Mouse (Mus musculus): ENCODE results near the gene Lingo3. TPM values are rescaled to one million over a fixed set of nuclear protein-coding genes. Genes with fewer than 3 reads are reported as not detected.
"Not testable (repeated sequence)": the region's sequence is repeated elsewhere in the genome, so short reads cannot be mapped to it uniquely, and the experiment has no call there.

The Lingo3 gene
- polyA plus RNA-seq, 1 experiment from 2014 or later = 1.6 TPM

GRCm38 (mm10) chr10:80841685-80842084 lies 2.2 kb downstream of the Lingo3 start:
- no peak overlapping the region for H3K4me3 ChIP-seq
- WGBS = 73% methylated on average over 2 of the region's 2 CpGs
- no peak for DNase-seq (ENCODE audit: low spot score)
- peaks cover 41% of the 10 kb centered on the region for H3K4me1 ChIP-seq
- H3K9me3 ChIP-seq = no peaks in the 10 kb centered on the region
- peaks cover 80% of the 10 kb centered on the region for H3K27me3 ChIP-seq (replicated peaks; ENCODE audit: low read depth, poor library complexity, severe bottlenecking)
- H3K27ac ChIP-seq (replicated peaks) = no peak overlapping the region
- no peaks in the 10 kb centered on the region for H3K36me3 ChIP-seq (replicated peaks)

- H3K27ac ChIP-seq (replicated peaks) = no peak overlapping the region
- peaks cover 11% of the 10 kb centered on the region for H3K9me3 ChIP-seq
- no peak for DNase-seq (ENCODE audit: low spot score)
- H3K4me3 ChIP-seq = no peak overlapping the region
- H3K27me3 ChIP-seq (replicated peaks; ENCODE audit: low read depth, poor library complexity, severe bottlenecking) = peaks cover 82% of the 10 kb centered on the region
- peaks cover 55% of the 10 kb centered on the region for H3K4me1 ChIP-seq
- 0 out of 2 replicates have a peak, but pooled peaks cover 3% of the 10 kb centered on the region for H3K36me3 ChIP-seq (replicated peaks)
- 70% methylated on average over 6 of the region's 6 CpGs for WGBS
These were observed 4.0 kb downstream of the Lingo3 start for GRCm38 (mm10) chr10:80839848-80840247.

- Histone ChIP-seq H3K9me3 (peaks cover 20% of the 10 kb centered on the region), H3K36me3 (replicated peaks) (0 out of 2 replicates have a peak, but pooled peaks cover 10% of the 10 kb centered on the region), H3K4me3 (0 out of 2 replicates have a peak overlapping the region, but pooled peaks have one; percentile 14), H3K4me1 (peaks cover 52% of the 10 kb centered on the region), H3K27ac (replicated peaks) (no peak overlapping the region), H3K27me3 (replicated peaks; ENCODE audit: low read depth, poor library complexity, severe bottlenecking) (peaks cover 82% of the 10 kb centered on the region)
- DNase-seq (ENCODE audit: low spot score) = no peak
- WGBS = 58% methylated on average over 2 of the region's 2 CpGs
These were observed 5.4 kb downstream of the Lingo3 start for GRCm38 (mm10) chr10:80838346-80838912.

GRCm38 (mm10) chr10:80837827-80838226 lies 6.0 kb downstream of the Lingo3 start:
- Histone ChIP-seq H3K9me3 (peaks cover 20% of the 10 kb centered on the region), H3K36me3 (replicated peaks) (0 out of 2 replicates have a peak, but pooled peaks cover 10% of the 10 kb centered on the region), H3K4me3 (0 out of 2 replicates have a peak overlapping the region, but pooled peaks have one; percentile 14), H3K27ac (replicated peaks) (no peak overlapping the region), H3K4me1 (peaks cover 54% of the 10 kb centered on the region), H3K27me3 (replicated peaks; ENCODE audit: low read depth, poor library complexity, severe bottlenecking) (peaks cover 82% of the 10 kb centered on the region)
- DNase-seq (ENCODE audit: low spot score) = no peak
- 10% methylated on average over 2 of the region's 2 CpGs for WGBS

GRCm38 (mm10) chr10:80836949-80837379 lies 6.9 kb downstream of the Lingo3 start:
- DNase-seq (ENCODE audit: low spot score) = no peak
- 49% methylated on average over 7 of the region's 7 CpGs for WGBS
- Histone ChIP-seq H3K4me3 (peak overlapping the region; percentile 6; the same call in 1 of the 2 replicates), H3K36me3 (replicated peaks) (0 out of 2 replicates have a peak, but pooled peaks cover 10% of the 10 kb centered on the region), H3K27ac (replicated peaks) (no peak overlapping the region), H3K9me3 (peaks cover 20% of the 10 kb centered on the region), H3K27me3 (replicated peaks; ENCODE audit: low read depth, poor library complexity, severe bottlenecking) (peaks cover 80% of the 10 kb centered on the region), H3K4me1 (peaks cover 61% of the 10 kb centered on the region)

GRCm38 (mm10) chr10:80835617-80836016 lies 8.2 kb downstream of the Lingo3 start:
- peak; percentile 38 for DNase-seq (ENCODE audit: low spot score)
- no peak overlapping the region for H3K27ac ChIP-seq (replicated peaks)
- WGBS = 57% methylated on average over 30 of the region's 30 CpGs
- H3K27me3 ChIP-seq (replicated peaks; ENCODE audit: low read depth, poor library complexity, severe bottlenecking) = peaks cover 67% of the 10 kb centered on the region
- peaks cover 20% of the 10 kb centered on the region for H3K9me3 ChIP-seq
- H3K36me3 ChIP-seq (replicated peaks) = 0 out of 2 replicates have a peak, but pooled peaks cover 10% of the 10 kb centered on the region
- peak overlapping the region; percentile 29 for H3K4me3 ChIP-seq
- peaks cover 64% of the 10 kb centered on the region for H3K4me1 ChIP-seq

GRCm38 (mm10) chr10:80832818-80833217 lies 11.0 kb downstream of the Lingo3 start:
- Histone ChIP-seq H3K9me3 (peaks cover 20% of the 10 kb centered on the region), H3K27ac (replicated peaks) (no peak overlapping the region), H3K4me3 (0 out of 2 replicates have a peak overlapping the region, but pooled peaks have one; percentile 8), H3K36me3 (replicated peaks) (peaks cover 36% of the 10 kb centered on the region), H3K4me1 (peaks cover 83% of the 10 kb centered on the region), H3K27me3 (replicated peaks; ENCODE audit: low read depth, poor library complexity, severe bottlenecking) (peaks cover 56% of the 10 kb centered on the region)
- DNase-seq (ENCODE audit: low spot score) = no peak
- WGBS = 64% methylated on average over 7 of the region's 7 CpGs

GRCm38 (mm10) chr10:80831136-80831535 lies 12.7 kb downstream of the Lingo3 start:
- WGBS = 4% methylated on average over 9 of the region's 9 CpGs
- Histone ChIP-seq H3K27ac (replicated peaks) (no peak overlapping the region), H3K9me3 (peaks cover 20% of the 10 kb centered on the region), H3K36me3 (replicated peaks) (peaks cover 38% of the 10 kb centered on the region), H3K4me3 (peak overlapping the region; percentile 1; the same call in 1 of the 2 replicates), H3K4me1 (peaks cover 74% of the 10 kb centered on the region), H3K27me3 (replicated peaks; ENCODE audit: low read depth, poor library complexity, severe bottlenecking) (peaks cover 40% of the 10 kb centered on the region)
- DNase-seq (ENCODE audit: low spot score) = peak; percentile 84

- H3K27me3 ChIP-seq (replicated peaks; ENCODE audit: low read depth, poor library complexity, severe bottlenecking) = peaks cover 25% of the 10 kb centered on the region
- H3K36me3 ChIP-seq (replicated peaks) = peaks cover 32% of the 10 kb centered on the region
- H3K4me3 ChIP-seq = peak overlapping the region; percentile 3; the same call in 1 of the 2 replicates
- H3K27ac ChIP-seq (replicated peaks) = no peak overlapping the region
- H3K9me3 ChIP-seq = peaks cover 7% of the 10 kb centered on the region
- no peak for DNase-seq (ENCODE audit: low spot score)
- H3K4me1 ChIP-seq = peaks cover 63% of the 10 kb centered on the region
- WGBS = 64% methylated on average over 1 of the region's 1 CpGs
These were observed 14.2 kb downstream of the Lingo3 start for GRCm38 (mm10) chr10:80829359-80830278.

- H3K36me3 ChIP-seq (replicated peaks) = peaks cover 28% of the 10 kb centered on the region
- not testable (repeated sequence) for DNase-seq (ENCODE audit: low spot score); H3K27ac ChIP-seq (replicated peaks); H3K9me3 ChIP-seq
- peak overlapping the region; percentile 92 for H3K4me3 ChIP-seq
- 82% methylated on average over 9 of the region's 9 CpGs for WGBS
- peaks cover 15% of the 10 kb centered on the region for H3K27me3 ChIP-seq (replicated peaks; ENCODE audit: low read depth, poor library complexity, severe bottlenecking)
- peaks cover 60% of the 10 kb centered on the region for H3K4me1 ChIP-seq
These were observed 15.3 kb downstream of the Lingo3 start for GRCm38 (mm10) chr10:80828587-80828986.

GRCm38 (mm10) chr10:80827870-80828420 lies 15.9 kb downstream of the Lingo3 start:
- Histone ChIP-seq H3K4me3 (peak overlapping the region; percentile 92), H3K9me3 (no peaks in the 10 kb centered on the region), H3K4me1 (peaks cover 53% of the 10 kb centered on the region), H3K36me3 (replicated peaks) (peaks cover 28% of the 10 kb centered on the region), H3K27me3 (replicated peaks; ENCODE audit: low read depth, poor library complexity, severe bottlenecking) (peaks cover 8% of the 10 kb centered on the region; the same call in 1 of the 2 replicates), H3K27ac (replicated peaks) (no peak overlapping the region)
- DNase-seq (ENCODE audit: low spot score) = no peak
- WGBS = 87% methylated on average over 10 of the region's 10 CpGs
